Comparison of ENCODE assay signal across 8 mouse cellular contexts in the genomic region with DNA sequence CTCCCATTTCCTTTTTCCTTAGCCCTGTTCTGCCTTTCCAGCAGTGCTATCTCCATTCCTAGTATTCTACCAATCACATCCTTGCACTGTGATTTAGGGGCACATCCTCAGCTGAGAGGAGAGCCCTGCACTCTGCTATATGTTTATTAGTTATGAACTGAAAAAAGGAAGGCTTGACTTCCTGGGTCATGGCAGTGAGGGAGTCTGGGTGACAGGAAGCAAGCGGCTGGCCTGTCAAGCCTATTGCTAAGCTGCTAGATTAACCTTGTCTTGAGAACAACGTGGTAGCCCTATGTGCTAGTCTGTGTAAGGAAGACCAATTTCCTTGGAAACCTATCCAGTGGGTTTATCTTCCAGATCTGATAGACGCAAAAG. TPM values are rescaled to one million over a fixed set of nuclear protein-coding genes. Genes with fewer than 3 reads are reported as not detected.
A peak's percentile ranks its signal among the peaks of the same experiment; 100 is the strongest.
DNase-seq lines count a peak whose midpoint lies in the region; ATAC-seq and TF ChIP-seq lines count a peak whose summit lies in the region.

No protein-coding gene starts in this region.

- no peak for TF ChIP-seq RAD21 in CH12.LX (IDR thresholded peaks at IDR 0.05; ENCODE audit: low read depth, low read length)

- peak overlapping the region; percentile 97 for H3K9ac ChIP-seq in CH12.LX (ENCODE audit: insufficient read depth, low read depth)
- peak overlapping the region; percentile 62 for H3K9ac ChIP-seq in embryonic facial prominence, embryonic 14.5 days (ENCODE audit: low read depth, low read length)
- peak overlapping the region; percentile 56; the same call in 1 of the 2 replicates for H3K9ac ChIP-seq in hindbrain, embryonic 11.5 days (ENCODE audit: low read depth, low read length)
- H3K9ac ChIP-seq in lung, postnatal 0 days (replicated peaks; ENCODE audit: low read depth): peak overlapping the region; percentile 65

- H3K79me2 ChIP-seq in CH12.LX (replicated peaks; ENCODE audit: control insufficient read depth, extremely low read depth, insufficient read depth, poor library complexity, severe bottlenecking): peaks cover 10% of the 10 kb centered on the region; the same call in 1 of the 2 replicates

- no peaks in the 10 kb centered on the region for H3K9me3 ChIP-seq in CH12.LX (replicated peaks; ENCODE audit: low read length)
- H3K9me3 ChIP-seq in embryonic facial prominence, embryonic 14.5 days (ENCODE audit: control insufficient read depth, low read length): no peaks in the 10 kb centered on the region
- H3K9me3 ChIP-seq in hindbrain, embryonic 11.5 days (ENCODE audit: control insufficient read depth, low read length): no peaks in the 10 kb centered on the region
- H3K9me3 ChIP-seq in lung, postnatal 0 days (ENCODE audit: low read length): no peaks in the 10 kb centered on the region

- WGBS in embryonic facial prominence, embryonic 14.5 days: 16% methylated on average over 3 of the region's 3 CpGs
- 16% methylated on average over 3 of the region's 3 CpGs for WGBS in hindbrain, embryonic 11.5 days
- WGBS in lung, postnatal 0 days: 17% methylated on average over 3 of the region's 3 CpGs

- ATAC-seq in embryonic facial prominence, embryonic 14.5 days (ENCODE audit: low read depth): peak; percentile 48
- ATAC-seq in hindbrain, embryonic 11.5 days (ENCODE audit: low FRiP score): peak; percentile 67
- ATAC-seq in lung, postnatal 0 days: peak; percentile 71

- no peaks in the 10 kb centered on the region for H3K4me1 ChIP-seq in CH12.LX (ENCODE audit: control insufficient read depth in 1 of 2, insufficient read depth in 2 of 2)
- no peaks in the 10 kb centered on the region for H3K4me1 ChIP-seq in embryonic facial prominence, embryonic 14.5 days (ENCODE audit: control insufficient read depth, insufficient read depth, low read length)
- H3K4me1 ChIP-seq in hindbrain, embryonic 11.5 days (replicated peaks; ENCODE audit: control insufficient read depth, insufficient read depth, low read length): no peaks in the 10 kb centered on the region
- H3K4me1 ChIP-seq in lung, postnatal 0 days (ENCODE audit: insufficient read depth, low read depth, low read length): no peaks in the 10 kb centered on the region

- 0 out of 2 replicates have a peak, but pooled peaks have one; percentile 18 for TF ChIP-seq POLR2A in CH12.LX (IDR thresholded peaks at IDR 0.05; ENCODE audit: low read depth, low read length)

- TF ChIP-seq EP300 in CH12.LX (IDR thresholded peaks at IDR 0.05; ENCODE audit: low read length): no peak
- no peak for TF ChIP-seq EP300 in lung, postnatal 0 days (IDR thresholded peaks at IDR 0.05)

- DNase-seq in CH12.LX (ENCODE audit: extremely low read depth): peak; percentile 52
- DNase-seq in adrenal gland, adult 2 months: peak; percentile 22
- DNase-seq in embryonic facial prominence, embryonic 14.5 days (ENCODE audit: low spot score): peak; percentile 26
- peak; percentile 19 for DNase-seq in hindbrain, embryonic 11.5 days (ENCODE audit: low spot score)
- DNase-seq in layer of hippocampus, postnatal 14 days (ENCODE audit: low spot score in 2 of 2): peak; percentile 9 to 37
- peak; percentile 32 for DNase-seq in lung, postnatal 0 days (ENCODE audit: low spot score)
- DNase-seq in retina, embryonic 14.5 days (ENCODE audit: low spot score): peak; percentile 25
- DNase-seq in urinary bladder, postnatal 36 days (ENCODE audit: low spot score in 2 of 2): no peak

- dilution Hi-C loops in CH12.LX (cut with MboI; ENCODE audit: extremely low pct_ligation_motif_present, extremely low pct_unique_long_range_greater_than_20kb, low sequenced_read_pairs): no loop called here

- no peak for TF ChIP-seq CTCF in CH12.LX (conservative IDR thresholded peaks at IDR 0.05 in 1 of 2, IDR thresholded peaks at IDR 0.05 in 1 of 2; ENCODE audit: low read depth in 2 of 2, low read length in 2 of 2)
- no peak for TF ChIP-seq CTCF in lung, postnatal 0 days (IDR thresholded peaks at IDR 0.05)

- no peak overlapping the region for H3K4me2 ChIP-seq in CH12.LX (ENCODE audit: insufficient read depth, low read depth, poor library complexity, severe bottlenecking)
- peak overlapping the region; percentile 58 for H3K4me2 ChIP-seq in embryonic facial prominence, embryonic 14.5 days (ENCODE audit: low read depth, low read length)
- peak overlapping the region; percentile 43 for H3K4me2 ChIP-seq in hindbrain, embryonic 11.5 days (replicated peaks; ENCODE audit: low read depth, low read length)
- H3K4me2 ChIP-seq in lung, postnatal 0 days (replicated peaks; ENCODE audit: low read depth, low read length): peak overlapping the region; percentile 53

- in situ Hi-C loops in CH12.LX (cut with MboI; ENCODE audit: low pct_ligation_motif_present, low pct_unique_long_range_greater_than_20kb, low sequenced_read_pairs): no loop called here

- H3K27me3 ChIP-seq in CH12.LX (replicated peaks): no peaks in the 10 kb centered on the region
- no peaks in the 10 kb centered on the region for H3K27me3 ChIP-seq in embryonic facial prominence, embryonic 14.5 days (replicated peaks; ENCODE audit: control insufficient read depth, insufficient read depth, low read length)
- H3K27me3 ChIP-seq in hindbrain, embryonic 11.5 days (ENCODE audit: control insufficient read depth, insufficient read depth, low read length): no peaks in the 10 kb centered on the region
- H3K27me3 ChIP-seq in lung, postnatal 0 days (replicated peaks; ENCODE audit: insufficient read depth, low read length): no peaks in the 10 kb centered on the region

- peak overlapping the region; percentile 89 for H3K27ac ChIP-seq in CH12.LX (ENCODE audit: insufficient read depth, low read depth)
- peak overlapping the region; percentile 74 for H3K27ac ChIP-seq in embryonic facial prominence, embryonic 14.5 days (replicated peaks; ENCODE audit: low read depth, low read length)
- H3K27ac ChIP-seq in hindbrain, embryonic 11.5 days (ENCODE audit: low read depth, low read length): peak overlapping the region; percentile 77
- H3K27ac ChIP-seq in lung, postnatal 0 days (ENCODE audit: low read length): peak overlapping the region; percentile 91

- peak overlapping the region; percentile 60 to 82 (median 67) for H3K4me3 ChIP-seq in CH12.LX (replicated peaks in 1 of 3; ENCODE audit: low read depth in 2 of 3, low read length in 2 of 3, poor library complexity in 1 of 3)
- H3K4me3 ChIP-seq in embryonic facial prominence, embryonic 14.5 days (ENCODE audit: low read depth, low read length): peak overlapping the region; percentile 52
- H3K4me3 ChIP-seq in hindbrain, embryonic 11.5 days (ENCODE audit: low read depth, low read length): peak overlapping the region; percentile 47
- H3K4me3 ChIP-seq in lung, postnatal 0 days (ENCODE audit: low read depth, low read length): peak overlapping the region; percentile 52

- H3K36me3 ChIP-seq in CH12.LX (replicated peaks in 1 of 2; ENCODE audit: control insufficient read depth in 1 of 2, insufficient read depth in 1 of 2, low read length in 1 of 2): peaks cover 0 to 3% of the 10 kb centered on the region in 2 experiments
- no peaks in the 10 kb centered on the region for H3K36me3 ChIP-seq in embryonic facial prominence, embryonic 14.5 days (ENCODE audit: control insufficient read depth, insufficient read depth, low read length)
- H3K36me3 ChIP-seq in hindbrain, embryonic 11.5 days (ENCODE audit: control insufficient read depth, insufficient read depth, low read length): no peaks in the 10 kb centered on the region
- H3K36me3 ChIP-seq in lung, postnatal 0 days (ENCODE audit: insufficient read depth, low read length): no peaks in the 10 kb centered on the region

TF ChIP-seq in CH12.LX, 34 proteins besides CTCF, POLR2A, EP300 and RAD21 (continues in another document):
- TF ChIP-seq CHD2 (IDR thresholded peaks at IDR 0.05; ENCODE audit: low read length) (no peak), TCF12 (IDR thresholded peaks at IDR 0.05; ENCODE audit: low read depth, low read length) (no peak), USF1 (IDR thresholded peaks at IDR 0.05; ENCODE audit: low read depth, low read length) (no peak), HCFC1 (IDR thresholded peaks at IDR 0.05; ENCODE audit: low read depth, low read length) (peak; percentile 65), MAFK (IDR thresholded peaks at IDR 0.05; ENCODE audit: insufficient replicate concordance, low read length) (no peak), MAX (IDR thresholded peaks at IDR 0.05; ENCODE audit: low read length) (no peak)

RNA-seq across cellular contexts. Expression of a gene that starts 0.6 kb away (rescaled TPM):
- 48.5 and 61.3 TPM in 2 replicates for total RNA-seq in CH12.LX (2012; rRNA removed)
- total RNA-seq in CH12.LX (2014; rRNA removed): 183 and 219 TPM in 2 replicates
- polyA plus RNA-seq in CH12.LX (2012; ENCODE audit: insufficient read length, low read depth): 62.2 and 86.5 TPM in 2 replicates
- total RNA-seq in adrenal gland, adult 2 months (2021): 10 to 100 TPM; 74.4 to 74.8 TPM
- polyA plus RNA-seq in adrenal gland, adult 2 months (2012; rRNA removed): 2.5 and 3.1 TPM in 2 replicates
- polyA plus RNA-seq in embryonic facial prominence, embryonic 14.5 days (2014; fragmentation: Nextera tagmentation; extraction: Ambion mirVana): 92.1 and 104 TPM in 2 replicates
- 117 and 125 TPM in 2 replicates for polyA plus RNA-seq in hindbrain, embryonic 11.5 days (2014; fragmentation: Nextera tagmentation; extraction: Ambion mirVana)
- total RNA-seq in layer of hippocampus, postnatal 14 days (2021): 100 to 1,000 TPM in 1 of 2 experiments, 10 to 100 TPM in 1; 86.6 to 103 TPM
- polyA plus RNA-seq in lung, postnatal 0 days (2015; fragmentation: Nextera tagmentation; extraction: Ambion mirVana): 80.1 and 81.4 TPM in 2 replicates

RNA-seq across cellular contexts. Expression of a gene that starts 25.0 kb away (rescaled TPM):
- total RNA-seq in CH12.LX (2012; rRNA removed) (17.6 and 23.0 TPM in 2 replicates), CH12.LX (2014; rRNA removed) (34.7 and 41.1 TPM in 2 replicates)
- 31.7 and 37.6 TPM in 2 replicates for polyA plus RNA-seq in CH12.LX (2012; ENCODE audit: insufficient read length, low read depth)
- total RNA-seq in adrenal gland, adult 2 months (2021): 10 to 100 TPM; 34.9 to 39.0 TPM
- polyA plus RNA-seq in adrenal gland, adult 2 months (2012; rRNA removed): 3.2 TPM in 2 replicates
- polyA plus RNA-seq in embryonic facial prominence, embryonic 14.5 days (2014; fragmentation: Nextera tagmentation; extraction: Ambion mirVana): 32.7 and 36.9 TPM in 2 replicates
- 40.8 and 42.0 TPM in 2 replicates for polyA plus RNA-seq in hindbrain, embryonic 11.5 days (2014; fragmentation: Nextera tagmentation; extraction: Ambion mirVana)
- 10 to 100 TPM; 39.5 to 40.4 TPM for total RNA-seq in layer of hippocampus, postnatal 14 days (2021)
- polyA plus RNA-seq in lung, postnatal 0 days (2015; fragmentation: Nextera tagmentation; extraction: Ambion mirVana): 11.4 and 13.6 TPM in 2 replicates

RNA-seq across cellular contexts. Expression of a gene that starts 33.9 kb away (rescaled TPM):
- 12.0 and 15.7 TPM in 2 replicates for total RNA-seq in CH12.LX (2012; rRNA removed)
- total RNA-seq in CH12.LX (2014; rRNA removed): 34.7 and 37.6 TPM in 2 replicates
- polyA plus RNA-seq in CH12.LX (2012; ENCODE audit: insufficient read length, low read depth): 10.8 and 12.6 TPM in 2 replicates
- total RNA-seq in adrenal gland, adult 2 months (2021): 10 to 100 TPM; 26.6 to 27.3 TPM
- 0.90 and 0.98 TPM in 2 replicates for polyA plus RNA-seq in adrenal gland, adult 2 months (2012; rRNA removed)
- polyA plus RNA-seq in embryonic facial prominence, embryonic 14.5 days (2014; fragmentation: Nextera tagmentation; extraction: Ambion mirVana): 33.8 and 34.9 TPM in 2 replicates
- polyA plus RNA-seq in hindbrain, embryonic 11.5 days (2014; fragmentation: Nextera tagmentation; extraction: Ambion mirVana): 27.0 and 28.6 TPM in 2 replicates
- total RNA-seq in layer of hippocampus, postnatal 14 days (2021): 10 to 100 TPM; 18.0 to 21.4 TPM
- polyA plus RNA-seq in lung, postnatal 0 days (2015; fragmentation: Nextera tagmentation; extraction: Ambion mirVana): 59.0 and 70.6 TPM in 2 replicates

Comparison
In these comparisons a context has a peak if more than half of its experiments do, and no peak if none do; other contexts are left out.
1. DNase-seq: peak in CH12.LX (single experiment), adrenal gland, adult 2 months (single experiment), embryonic facial prominence, embryonic 14.5 days (single experiment), hindbrain, embryonic 11.5 days (single experiment), layer of hippocampus, postnatal 14 days (2 of 2), lung, postnatal 0 days (single experiment) and retina, embryonic 14.5 days (single experiment); none in urinary bladder, postnatal 36 days (0 of 2).
2. RNA of a gene that starts 0.6 kb away (polyA plus RNA-seq): 117 to 125 TPM in hindbrain, embryonic 11.5 days, 92.1 to 104 TPM in embryonic facial prominence, embryonic 14.5 days, 80.1 to 81.4 TPM in lung, postnatal 0 days and 62.2 to 86.5 TPM in CH12.LX; 2.5 to 3.1 TPM in adrenal gland, adult 2 months; every median in the first group is over 10 times any median in the second.
3. Peak in every context shown above with its lines, with median percentiles within 50 percentile points of each other: H3K27ac ChIP-seq, H3K4me3 ChIP-seq, H3K9ac ChIP-seq and ATAC-seq.